Mouse (Mus musculus): ENCODE measurements around the gene Gm26992. TPM values are rescaled to one million over a fixed set of nuclear protein-coding genes. Genes with fewer than 3 reads are reported as not detected.

Gene Gm26992
- polyA plus RNA-seq (2014; fragmentation: Nextera tagmentation; extraction: Ambion mirVana) = not detected in 2 replicates

DNA sequence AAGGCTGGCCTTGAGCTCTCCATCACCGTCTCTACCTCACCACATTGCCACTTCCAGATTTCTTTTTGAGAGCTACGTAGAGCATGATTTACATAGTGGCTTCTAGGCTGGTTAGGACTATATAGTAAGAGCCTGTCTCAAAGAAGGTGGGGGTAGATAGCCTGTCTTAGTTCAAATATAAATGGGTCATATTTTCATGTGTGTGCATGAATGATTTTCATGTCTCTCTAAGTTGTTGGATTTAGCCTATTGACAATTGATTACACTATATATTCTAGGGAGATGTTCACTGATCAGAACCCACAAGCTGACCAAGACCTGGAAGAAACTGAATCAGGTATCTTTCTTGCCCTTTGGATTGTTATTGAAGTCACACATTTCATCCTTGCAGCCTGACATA lies at the start of gene Gm26992:
Gene Gm26992 (plus strand): TSS at position 301 of the 400 bp plus-strand sequence.
- H3K9ac ChIP-seq (ENCODE audit: low read depth, low read length) = no peak within 1 kb of the TSS
- H3K27me3 ChIP-seq (ENCODE audit: control insufficient read depth, insufficient read depth, low read length) = peaks cover 33% of the 10 kb centered on the region
- no peak for ATAC-seq (replicated peaks; ENCODE audit: insufficient number of reproducible peaks, low FRiP score, low TSS enrichment)
- H3K36me3 ChIP-seq (ENCODE audit: control insufficient read depth, insufficient read depth, low read length) = no peaks in the 10 kb centered on the region
- H3K4me3 ChIP-seq (ENCODE audit: low read depth, low read length) = no peak within 1 kb of the TSS
- no peaks in the 10 kb centered on the region for H3K4me1 ChIP-seq (ENCODE audit: control insufficient read depth, insufficient read depth, low read length)
- H3K9me3 ChIP-seq (replicated peaks; ENCODE audit: control insufficient read depth, low read length) = no peaks in the 10 kb centered on the region
- WGBS (ENCODE audit: insufficient replicate concordance) = 74% methylated on average over 2 of the region's 2 CpGs
- no peak within 1 kb of the TSS for H3K27ac ChIP-seq (ENCODE audit: low read depth, low read length)
- H3K4me2 ChIP-seq = no peak within 1 kb of the TSS

DNA sequence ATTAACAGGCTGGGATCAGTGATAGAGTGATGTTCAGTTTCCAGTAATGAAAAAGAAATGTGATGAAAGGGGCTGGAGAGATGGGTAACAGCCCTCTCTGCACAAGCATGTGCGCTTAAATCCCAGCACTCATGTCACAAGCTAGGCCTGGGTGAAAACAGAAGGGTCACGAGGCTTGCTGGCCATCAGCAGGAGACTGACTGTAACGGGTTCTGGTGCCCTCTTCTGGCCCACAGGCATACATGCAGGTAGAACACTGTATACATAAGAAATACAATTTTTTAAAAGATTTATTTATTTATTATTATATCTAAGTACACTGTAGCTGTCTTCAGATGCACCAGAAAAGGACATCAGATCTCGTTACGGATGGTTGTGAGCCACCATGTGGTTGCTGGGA lies 47.6 kb upstream of the Gm26992 start:
- H3K27me3 ChIP-seq (ENCODE audit: control insufficient read depth, insufficient read depth, low read length) = 0 out of 2 replicates have a peak, but pooled peaks cover 3% of the 10 kb centered on the region
- H3K4me1 ChIP-seq (ENCODE audit: control insufficient read depth, insufficient read depth, low read length) = no peaks in the 10 kb centered on the region
- no peaks in the 10 kb centered on the region for H3K9me3 ChIP-seq (replicated peaks; ENCODE audit: control insufficient read depth, low read length)
- H3K9ac ChIP-seq (ENCODE audit: low read depth, low read length) = no peak overlapping the region
- WGBS (ENCODE audit: insufficient replicate concordance) = 62% methylated on average over 5 of the region's 5 CpGs
- no peak overlapping the region for H3K4me3 ChIP-seq (ENCODE audit: low read depth, low read length)
- no peak for ATAC-seq (replicated peaks; ENCODE audit: insufficient number of reproducible peaks, low FRiP score, low TSS enrichment)
- no peaks in the 10 kb centered on the region for H3K36me3 ChIP-seq (ENCODE audit: control insufficient read depth, insufficient read depth, low read length)
- no peak overlapping the region for H3K4me2 ChIP-seq
- no peak overlapping the region for H3K27ac ChIP-seq (ENCODE audit: low read depth, low read length)

DNA sequence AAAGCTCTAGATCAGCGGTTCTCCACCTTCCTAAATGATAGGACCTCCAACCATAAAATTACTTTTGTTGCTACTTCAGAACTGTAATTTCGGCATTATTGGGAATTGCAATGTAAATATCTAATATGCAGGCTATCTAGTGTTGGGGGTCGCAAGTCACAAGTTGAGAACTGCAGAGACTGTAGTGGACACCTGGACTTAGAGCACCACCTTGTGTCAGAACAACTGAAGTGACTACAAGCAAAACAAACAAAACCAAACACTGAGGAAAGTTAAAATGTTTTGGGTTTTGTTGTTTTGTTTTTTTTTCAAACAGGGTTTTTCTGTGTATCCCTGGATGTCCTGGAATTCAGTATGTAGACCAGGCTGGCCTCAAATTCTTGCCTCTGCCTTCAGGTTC lies 37.3 kb upstream of the Gm26992 start:
- H3K9me3 ChIP-seq (replicated peaks; ENCODE audit: control insufficient read depth, low read length) = no peaks in the 10 kb centered on the region
- ATAC-seq (replicated peaks; ENCODE audit: insufficient number of reproducible peaks, low FRiP score, low TSS enrichment) = no peak

DNA sequence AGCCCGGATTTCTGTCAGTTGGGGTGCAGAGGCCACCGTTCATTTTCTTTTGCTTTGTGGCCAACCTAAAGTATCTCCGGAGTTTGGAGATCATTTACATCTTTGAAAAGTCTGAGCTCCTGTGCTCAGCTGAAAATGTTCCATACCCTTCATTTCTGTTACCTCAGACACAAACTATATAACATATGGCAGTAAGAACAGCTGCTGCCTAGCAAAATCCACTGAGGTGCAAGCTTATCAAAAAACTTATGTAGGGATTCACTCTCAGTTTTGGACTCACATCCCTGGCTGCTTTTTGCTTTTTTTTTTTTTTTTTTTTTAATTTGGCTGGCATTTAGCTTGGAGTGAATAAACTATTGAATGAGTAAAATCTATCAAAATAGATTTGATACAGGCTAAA lies 33.7 kb upstream of the Gm26992 start:
- no peak for ATAC-seq (replicated peaks; ENCODE audit: insufficient number of reproducible peaks, low FRiP score, low TSS enrichment)
- Histone ChIP-seq H3K4me1 (ENCODE audit: control insufficient read depth, insufficient read depth, low read length) (no peaks in the 10 kb centered on the region), H3K9me3 (replicated peaks; ENCODE audit: control insufficient read depth, low read length) (no peaks in the 10 kb centered on the region), H3K4me3 (ENCODE audit: low read depth, low read length) (no peak overlapping the region), H3K27ac (ENCODE audit: low read depth, low read length) (no peak overlapping the region), H3K36me3 (ENCODE audit: control insufficient read depth, insufficient read depth, low read length) (no peaks in the 10 kb centered on the region), H3K27me3 (ENCODE audit: control insufficient read depth, insufficient read depth, low read length) (peaks cover 7% of the 10 kb centered on the region; the same call in 1 of the 2 replicates), H3K4me2 (no peak overlapping the region), H3K9ac (ENCODE audit: low read depth, low read length) (no peak overlapping the region)
- WGBS (ENCODE audit: insufficient replicate concordance) = 82% methylated on average over 3 of the region's 3 CpGs

More for the DNA sequence above, 37.3 kb upstream of the Gm26992 start:
- no peaks in the 10 kb centered on the region for H3K4me1 ChIP-seq (ENCODE audit: control insufficient read depth, insufficient read depth, low read length)
- H3K9ac ChIP-seq (ENCODE audit: low read depth, low read length) = no peak overlapping the region
- no peak overlapping the region for H3K27ac ChIP-seq (ENCODE audit: low read depth, low read length)
- H3K36me3 ChIP-seq (ENCODE audit: control insufficient read depth, insufficient read depth, low read length) = no peaks in the 10 kb centered on the region
- WGBS (ENCODE audit: insufficient replicate concordance) = 74% methylated on average over 3 of the region's 3 CpGs
- no peak overlapping the region for H3K4me2 ChIP-seq
- no peak overlapping the region for H3K4me3 ChIP-seq (ENCODE audit: low read depth, low read length)
- peaks cover 15% of the 10 kb centered on the region for H3K27me3 ChIP-seq (ENCODE audit: control insufficient read depth, insufficient read depth, low read length)

DNA sequence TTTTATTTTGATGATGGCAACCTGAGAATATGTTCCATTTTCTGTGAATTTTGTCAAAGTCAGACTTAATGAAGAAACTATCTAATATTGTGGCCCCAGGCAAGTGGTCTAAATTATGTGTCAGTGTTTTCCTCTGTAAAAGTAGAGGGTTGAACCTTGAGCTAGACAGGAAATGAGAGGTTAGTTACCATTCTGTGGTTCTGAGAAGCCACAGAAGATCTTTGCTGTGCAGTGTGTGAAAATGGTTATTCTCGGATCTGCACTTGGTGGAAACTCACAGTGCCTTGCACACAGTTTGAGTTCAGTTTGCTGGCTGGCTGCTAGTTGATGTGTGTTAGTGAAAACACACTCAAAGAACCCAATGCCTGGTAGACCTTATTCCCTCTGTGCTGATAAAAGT lies 28.0 kb upstream of the Gm26992 start:
- H3K4me2 ChIP-seq = no peak overlapping the region
- H3K4me3 ChIP-seq (ENCODE audit: low read depth, low read length) = no peak overlapping the region

DNA sequence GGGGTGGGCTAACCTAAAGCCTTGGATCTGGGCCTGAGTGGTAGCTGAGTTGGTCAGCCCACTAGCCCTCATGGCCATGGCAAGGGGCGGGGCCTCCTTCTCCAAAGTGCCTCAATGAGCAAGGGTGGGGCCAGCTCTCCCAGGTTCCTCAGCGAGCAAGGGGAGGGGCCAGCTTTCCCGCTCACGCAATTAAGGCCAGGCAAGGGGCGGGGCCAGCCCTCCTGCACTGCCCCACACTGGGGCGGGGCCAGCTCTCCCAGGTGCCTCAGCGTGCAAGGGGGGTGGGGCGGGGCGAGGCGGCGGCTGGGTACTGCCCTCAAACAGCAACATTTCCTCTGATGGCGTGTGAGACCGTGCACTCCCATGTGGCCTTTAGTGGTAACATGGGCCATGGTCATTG lies 16.8 kb upstream of the Gm26992 start:
- Histone ChIP-seq H3K27ac (ENCODE audit: low read depth, low read length) (no peak overlapping the region), H3K36me3 (ENCODE audit: control insufficient read depth, insufficient read depth, low read length) (no peaks in the 10 kb centered on the region), H3K4me3 (ENCODE audit: low read depth, low read length) (no peak overlapping the region), H3K4me1 (ENCODE audit: control insufficient read depth, insufficient read depth, low read length) (no peaks in the 10 kb centered on the region), H3K9me3 (replicated peaks; ENCODE audit: control insufficient read depth, low read length) (no peaks in the 10 kb centered on the region), H3K9ac (ENCODE audit: low read depth, low read length) (no peak overlapping the region), H3K27me3 (ENCODE audit: control insufficient read depth, insufficient read depth, low read length) (peaks cover 24% of the 10 kb centered on the region), H3K4me2 (no peak overlapping the region)
- 0 out of 2 replicates have a peak, but pooled peaks have one; percentile 74 for ATAC-seq (replicated peaks; ENCODE audit: insufficient number of reproducible peaks, low FRiP score, low TSS enrichment)
- WGBS (ENCODE audit: insufficient replicate concordance) = 39% methylated on average over 10 of the region's 13 CpGs

More for the DNA sequence above, 28.0 kb upstream of the Gm26992 start:
- no peak overlapping the region for H3K27ac ChIP-seq (ENCODE audit: low read depth, low read length)
- H3K4me1 ChIP-seq (ENCODE audit: control insufficient read depth, insufficient read depth, low read length) = no peaks in the 10 kb centered on the region
- no peak overlapping the region for H3K9ac ChIP-seq (ENCODE audit: low read depth, low read length)
- H3K27me3 ChIP-seq (ENCODE audit: control insufficient read depth, insufficient read depth, low read length) = peaks cover 20% of the 10 kb centered on the region
- ATAC-seq (replicated peaks; ENCODE audit: insufficient number of reproducible peaks, low FRiP score, low TSS enrichment) = no peak
- no peaks in the 10 kb centered on the region for H3K9me3 ChIP-seq (replicated peaks; ENCODE audit: control insufficient read depth, low read length)
- H3K36me3 ChIP-seq (ENCODE audit: control insufficient read depth, insufficient read depth, low read length) = no peaks in the 10 kb centered on the region
- WGBS (ENCODE audit: insufficient replicate concordance) = 81% methylated on average over 1 of the region's 1 CpGs

DNA sequence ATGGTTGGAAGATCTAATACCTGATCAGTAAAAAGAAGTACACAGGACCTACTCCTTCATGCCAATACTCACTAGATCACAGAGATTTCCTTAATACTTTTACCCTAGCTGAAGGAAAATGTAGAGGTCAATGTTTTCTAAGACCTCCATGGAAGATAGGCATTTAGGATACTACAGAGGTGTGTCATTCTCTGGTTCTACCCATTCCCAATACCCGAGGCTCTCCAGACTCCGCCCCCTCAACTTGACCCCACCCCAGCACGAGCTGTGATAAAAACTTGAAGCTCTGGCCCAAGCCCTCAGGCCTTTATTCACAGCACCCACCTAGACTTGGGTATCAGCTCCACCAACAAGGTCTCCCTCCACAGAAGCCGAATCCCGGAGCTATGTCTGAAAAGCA lies 7.6 kb upstream of the Gm26992 start, which contains the start of gene Tsx:
Gene Tsx (plus strand): TSS at position 301 of the 400 bp plus-strand sequence.
- Histone ChIP-seq H3K36me3 (ENCODE audit: control insufficient read depth, insufficient read depth, low read length) (no peaks in the 10 kb centered on the region), H3K4me2 (no peak within 1 kb of the TSS), H3K9ac (ENCODE audit: low read depth, low read length) (no peak within 1 kb of the TSS), H3K4me3 (ENCODE audit: low read depth, low read length) (no peak within 1 kb of the TSS), H3K9me3 (replicated peaks; ENCODE audit: control insufficient read depth, low read length) (no peaks in the 10 kb centered on the region), H3K27ac (ENCODE audit: low read depth, low read length) (no peak within 1 kb of the TSS), H3K27me3 (ENCODE audit: control insufficient read depth, insufficient read depth, low read length) (peaks cover 49% of the 10 kb centered on the region), H3K4me1 (ENCODE audit: control insufficient read depth, insufficient read depth, low read length) (no peaks in the 10 kb centered on the region)
- 79% methylated on average over 5 of the region's 5 CpGs for WGBS (ENCODE audit: insufficient replicate concordance)
- no peak for ATAC-seq (replicated peaks; ENCODE audit: insufficient number of reproducible peaks, low FRiP score, low TSS enrichment)

DNA sequence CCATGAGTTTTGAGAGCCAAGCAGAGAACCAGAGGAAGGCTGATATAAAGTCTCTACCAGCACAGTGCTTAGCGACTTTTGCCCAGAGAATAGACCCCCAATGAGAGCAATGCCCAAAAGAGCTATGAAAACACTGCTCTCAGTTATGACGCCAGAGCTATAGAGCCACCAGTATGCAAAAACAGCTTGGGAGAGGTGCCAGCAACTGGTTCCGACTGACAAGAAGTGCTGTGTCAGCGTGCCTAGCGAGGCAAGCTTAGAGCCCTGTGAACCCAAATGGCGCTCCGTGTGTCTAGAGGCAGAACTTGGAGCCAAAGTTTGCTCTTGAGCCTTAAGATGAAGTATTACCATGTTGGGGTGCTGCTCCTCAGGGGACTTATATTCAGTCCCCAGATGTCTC lies 5.9 kb downstream of the Gm26992 start:
- ATAC-seq (replicated peaks; ENCODE audit: insufficient number of reproducible peaks, low FRiP score, low TSS enrichment) = no peak
- Histone ChIP-seq H3K4me1 (ENCODE audit: control insufficient read depth, insufficient read depth, low read length) (no peaks in the 10 kb centered on the region), H3K9ac (ENCODE audit: low read depth, low read length) (no peak overlapping the region), H3K4me3 (ENCODE audit: low read depth, low read length) (no peak overlapping the region), H3K9me3 (replicated peaks; ENCODE audit: control insufficient read depth, low read length) (no peaks in the 10 kb centered on the region), H3K27me3 (ENCODE audit: control insufficient read depth, insufficient read depth, low read length) (peaks cover 24% of the 10 kb centered on the region), H3K4me2 (no peak overlapping the region), H3K27ac (ENCODE audit: low read depth, low read length) (no peak overlapping the region), H3K36me3 (ENCODE audit: control insufficient read depth, insufficient read depth, low read length) (no peaks in the 10 kb centered on the region)
- WGBS (ENCODE audit: insufficient replicate concordance) = 69% methylated on average over 7 of the region's 7 CpGs

DNA sequence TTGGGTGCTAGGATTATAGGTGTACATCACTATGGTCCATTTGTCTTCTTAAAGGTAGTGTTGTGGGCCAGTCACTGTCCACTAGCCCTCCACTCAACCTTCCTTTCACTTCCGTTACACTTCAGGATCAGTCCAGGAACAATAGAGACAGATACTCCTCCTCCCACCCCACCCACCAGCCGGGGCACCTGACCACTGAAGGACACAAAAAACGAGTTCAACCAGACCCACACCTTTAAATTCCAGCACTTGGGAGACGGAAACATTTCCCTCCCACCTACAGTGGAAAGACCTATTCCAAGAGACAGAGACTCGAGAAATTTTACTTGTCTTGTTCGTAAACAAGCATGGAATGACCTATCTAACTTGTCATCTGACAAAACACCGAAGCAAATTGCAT lies 10.5 kb downstream of the Gm26992 start:
- H3K27me3 ChIP-seq (ENCODE audit: control insufficient read depth, insufficient read depth, low read length) = peaks cover 28% of the 10 kb centered on the region

More for the DNA sequence above, 10.5 kb downstream of the Gm26992 start:
- H3K4me3 ChIP-seq (ENCODE audit: low read depth, low read length) = no peak overlapping the region
- ATAC-seq (replicated peaks; ENCODE audit: insufficient number of reproducible peaks, low FRiP score, low TSS enrichment) = no peak
- WGBS (ENCODE audit: insufficient replicate concordance) = 67% methylated on average over 7 of the region's 7 CpGs
- H3K9me3 ChIP-seq (replicated peaks; ENCODE audit: control insufficient read depth, low read length) = no peaks in the 10 kb centered on the region
- no peaks in the 10 kb centered on the region for H3K36me3 ChIP-seq (ENCODE audit: control insufficient read depth, insufficient read depth, low read length)
- no peaks in the 10 kb centered on the region for H3K4me1 ChIP-seq (ENCODE audit: control insufficient read depth, insufficient read depth, low read length)
- H3K9ac ChIP-seq (ENCODE audit: low read depth, low read length) = no peak overlapping the region
- no peak overlapping the region for H3K4me2 ChIP-seq
- H3K27ac ChIP-seq (ENCODE audit: low read depth, low read length) = no peak overlapping the region
